Mouse (Mus musculus) C2C12 (cell line): ENCODE results near the gene Prkrip1.

Experiments used
- CTCF ChIP-seq: IDR thresholded peaks from one replicate; pipeline ENCODE4 v1.5.1; 2011; ENCODE audit not compliant: control insufficient read depth, insufficient read depth, insufficient read length
- MAX ChIP-seq: IDR thresholded peaks from one replicate; pipeline ENCODE4 v1.6.1; 2011; ENCODE audit warnings: mild to moderate bottlenecking, control low read depth
- MYOG ChIP-seq: IDR thresholded peaks from one replicate; pipeline ENCODE4 v1.6.1; 2011; ENCODE audit not compliant: control insufficient read depth, insufficient read length; ENCODE audit errors: extremely low read depth
- USF1 ChIP-seq: IDR thresholded peaks from one replicate; pipeline ENCODE4 v1.6.1; 2011; ENCODE audit warnings: low read depth, mild to moderate bottlenecking, control low read depth, moderate library complexity

- TF ChIP-seq CTCF: no peak
- TF ChIP-seq MYOG: no peak
- TF ChIP-seq USF1: no peak
- TF ChIP-seq MAX: no peak
These were observed 62.3 kb downstream of the Prkrip1 start for GRCm38 (mm10) chr5:136136292-136136990.
